Mouse (Mus musculus) brain, embryonic 14.5 days (tissue): Measurements from ENCODE around the gene Aip.

Experiments
- CTCF ChIP-seq: fragments of 200-500 bp; IDR thresholded peaks from 2 replicates; pipeline ENCODE4 v1.5.1; 2012; ENCODE audit warnings: inconsistent platforms, mild to moderate bottlenecking, moderate library complexity, borderline replicate concordance; ENCODE audit not compliant: insufficient read depth, insufficient read length; ENCODE audit errors: extremely low read depth
- POLR2A ChIP-seq: fragments of 200-500 bp; IDR thresholded peaks from 2 replicates; pipeline ENCODE4 v1.6.1; 2012; ENCODE audit warnings: mild to moderate bottlenecking, inconsistent platforms, borderline replicate concordance; ENCODE audit not compliant: poor library complexity, insufficient read depth, insufficient read length, severe bottlenecking; ENCODE audit errors: extremely low read depth

DNA sequence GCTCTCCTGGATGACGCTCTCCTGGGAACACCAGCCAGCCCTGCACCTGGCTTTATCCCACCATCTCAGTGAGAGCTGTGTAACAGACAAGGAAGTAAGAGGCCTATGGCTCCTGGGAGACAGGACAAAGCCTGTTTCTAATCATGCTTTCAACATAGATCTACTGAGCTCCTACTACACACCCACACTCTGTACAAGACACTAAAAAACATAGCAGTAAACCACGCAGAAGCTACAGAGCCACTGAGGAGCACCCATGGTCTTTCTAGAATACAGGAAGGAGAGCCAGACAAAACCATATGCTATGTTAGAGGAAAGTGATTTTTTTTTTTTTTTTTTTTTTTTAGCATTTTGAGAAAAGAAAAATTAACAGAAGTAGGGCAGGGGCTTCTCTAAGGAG lies 7.3 kb downstream of the Aip start:
- TF ChIP-seq POLR2A (no peak), CTCF (no peak)
